Mouse (Mus musculus): ENCODE results near the gene Nmnat3. TPM values are rescaled to one million over a fixed set of nuclear protein-coding genes. Genes with fewer than 3 reads are reported as not detected.
A peak's percentile ranks its signal among the peaks of the same experiment; 100 is the strongest.

The Nmnat3 gene
- total and polyA plus RNA-seq, 3 experiments, result 8.1 to 9.3 (median 9.2) TPM

DNA sequence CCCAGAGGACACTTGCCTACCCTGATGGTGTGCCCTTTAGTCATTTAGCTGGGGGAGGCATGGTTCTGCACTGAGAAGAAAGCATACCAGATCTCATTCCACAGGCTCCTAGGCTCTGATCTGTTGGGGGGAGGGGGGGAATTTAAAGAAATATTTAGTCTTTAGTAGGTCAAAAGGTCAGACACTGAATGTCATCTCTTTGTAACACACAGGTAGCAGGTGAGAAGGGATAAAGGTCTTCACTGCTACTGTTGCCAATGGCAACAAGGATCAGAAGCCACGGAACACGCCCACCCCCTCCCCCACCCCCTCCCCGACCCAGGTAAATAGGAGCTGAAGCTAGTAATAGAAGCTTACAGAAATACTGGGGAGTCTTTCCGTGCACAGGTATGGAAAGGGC, 136.5 kb downstream of the Nmnat3 start:
- Histone ChIP-seq H3K27ac (ENCODE audit: insufficient read depth, low read depth) (no peak overlapping the region), H3K9me3 (replicated peaks; ENCODE audit: low read length) (no peaks in the 10 kb centered on the region), H3K4me3 (replicated peaks in 1 of 3; ENCODE audit: low read depth in 2 of 3, low read length in 2 of 3, poor library complexity in 1 of 3) (no peak overlapping the region), H3K4me2 (ENCODE audit: insufficient read depth, low read depth, poor library complexity, severe bottlenecking) (no peak overlapping the region), H3K79me2 (replicated peaks; ENCODE audit: control insufficient read depth, extremely low read depth, insufficient read depth, poor library complexity, severe bottlenecking) (no peaks in the 10 kb centered on the region), H3K27me3 (replicated peaks) (no peaks in the 10 kb centered on the region), H3K4me1 (ENCODE audit: control insufficient read depth in 1 of 2, insufficient read depth in 2 of 2) (peaks cover 0 to 4% of the 10 kb centered on the region in 2 experiments; a peak in 1 of 4 replicates), H3K9ac (ENCODE audit: insufficient read depth, low read depth) (no peak overlapping the region), H3K36me3 (replicated peaks in 1 of 2; ENCODE audit: control insufficient read depth in 1 of 2, insufficient read depth in 1 of 2, low read length in 1 of 2) (no peaks in the 10 kb centered on the region)
- TF ChIP-seq MEF2A (IDR thresholded peaks at IDR 0.05; ENCODE audit: borderline replicate concordance, low read depth, low read length), result no peak
- TF ChIP-seq POLR2A (IDR thresholded peaks at IDR 0.05; ENCODE audit: low read depth, low read length), result no peak
- TF ChIP-seq USF2 (conservative IDR thresholded peaks at IDR 0.05; ENCODE audit: low read depth, low read length), result no peak
- no peak for TF ChIP-seq MAX (IDR thresholded peaks at IDR 0.05; ENCODE audit: low read length)
- no peak for TF ChIP-seq JUN (IDR thresholded peaks at IDR 0.05; ENCODE audit: insufficient read depth, low read depth, low read length)
- no peak for TF ChIP-seq CHD2 (IDR thresholded peaks at IDR 0.05; ENCODE audit: low read length)
- TF ChIP-seq MYC (IDR thresholded peaks at IDR 0.05; ENCODE audit: low read depth, low read length), result no peak
- no peak for TF ChIP-seq IRF4 (IDR thresholded peaks at IDR 0.05; ENCODE audit: low read depth, low read length)
- TF ChIP-seq SMC3 (IDR thresholded peaks at IDR 0.05; ENCODE audit: low read depth, low read length), result no peak
- no peak for TF ChIP-seq ELF1 (IDR thresholded peaks at IDR 0.05; ENCODE audit: low read depth, low read length)
- TF ChIP-seq ETS1 (conservative IDR thresholded peaks at IDR 0.05; ENCODE audit: low read depth, low read length), result no peak
- TF ChIP-seq RAD21 (IDR thresholded peaks at IDR 0.05; ENCODE audit: low read depth, low read length), result no peak
- no peak for TF ChIP-seq HCFC1 (IDR thresholded peaks at IDR 0.05; ENCODE audit: low read depth, low read length)
- TF ChIP-seq ZNF384 (IDR thresholded peaks at IDR 0.05; ENCODE audit: low read depth, low read length), result no peak
- no peak for TF ChIP-seq JUND (conservative IDR thresholded peaks at IDR 0.05; ENCODE audit: low read depth, low read length)
- no peak for DNase-seq (ENCODE audit: extremely low read depth)
- in situ Hi-C loops (cut with MboI; ENCODE audit: low pct_ligation_motif_present, low pct_unique_long_range_greater_than_20kb, low sequenced_read_pairs) (no loop called here), dilution Hi-C loops (cut with MboI; ENCODE audit: extremely low pct_ligation_motif_present, extremely low pct_unique_long_range_greater_than_20kb, low sequenced_read_pairs) (no loop called here)

DNA sequence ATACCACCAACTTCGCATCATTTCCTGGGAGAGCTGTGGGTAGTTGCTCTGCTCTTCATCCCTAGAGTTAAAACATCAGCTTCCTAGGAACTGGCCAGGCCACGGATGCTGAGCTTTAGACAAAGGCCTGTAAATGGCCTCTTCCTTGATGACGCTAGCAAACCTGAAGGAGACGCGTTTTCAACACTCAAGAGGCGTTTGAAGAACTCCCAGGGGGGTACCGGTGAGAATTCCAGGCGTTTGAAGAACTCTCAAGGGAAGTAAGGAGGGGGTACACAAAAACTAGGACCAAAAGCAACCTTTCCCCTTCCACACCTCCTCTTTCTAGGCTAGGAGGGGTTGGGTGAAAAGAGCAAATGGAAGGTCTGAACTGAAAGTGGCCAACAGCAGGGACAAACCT, 137.1 kb downstream of the Nmnat3 start:
- no peak overlapping the region for H3K27ac ChIP-seq (ENCODE audit: insufficient read depth, low read depth)

More for the DNA sequence above, 137.1 kb downstream of the Nmnat3 start:
- DNase-seq (ENCODE audit: extremely low read depth), result no peak
- in situ Hi-C loops (cut with MboI; ENCODE audit: low pct_ligation_motif_present, low pct_unique_long_range_greater_than_20kb, low sequenced_read_pairs) (no loop called here), dilution Hi-C loops (cut with MboI; ENCODE audit: extremely low pct_ligation_motif_present, extremely low pct_unique_long_range_greater_than_20kb, low sequenced_read_pairs) (no loop called here)
- Histone ChIP-seq H3K4me3 (replicated peaks in 1 of 3; ENCODE audit: low read depth in 2 of 3, low read length in 2 of 3, poor library complexity in 1 of 3) (peak overlapping the region in 1 of 3 experiments; percentile 37), H3K9ac (ENCODE audit: insufficient read depth, low read depth) (no peak overlapping the region), H3K4me1 (ENCODE audit: control insufficient read depth in 1 of 2, insufficient read depth in 2 of 2) (peaks cover 0 to 5% of the 10 kb centered on the region in 2 experiments; a peak in 1 of 4 replicates), H3K4me2 (ENCODE audit: insufficient read depth, low read depth, poor library complexity, severe bottlenecking) (peak overlapping the region; percentile 23), H3K79me2 (replicated peaks; ENCODE audit: control insufficient read depth, extremely low read depth, insufficient read depth, poor library complexity, severe bottlenecking) (no peaks in the 10 kb centered on the region), H3K36me3 (replicated peaks in 1 of 2; ENCODE audit: control insufficient read depth in 1 of 2, insufficient read depth in 1 of 2, low read length in 1 of 2) (no peaks in the 10 kb centered on the region), H3K9me3 (replicated peaks; ENCODE audit: low read length) (no peaks in the 10 kb centered on the region), H3K27me3 (replicated peaks) (no peaks in the 10 kb centered on the region)
- TF ChIP-seq POLR2AphosphoS2 (IDR thresholded peaks at IDR 0.05; ENCODE audit: low read depth, low read length) (no peak), CHD1 (IDR thresholded peaks at IDR 0.05; ENCODE audit: low read depth, low read length) (no peak), ZC3H11A (IDR thresholded peaks at IDR 0.05; ENCODE audit: low read depth, low read length) (no peak), RAD21 (IDR thresholded peaks at IDR 0.05; ENCODE audit: low read depth, low read length) (no peak), SIN3A (IDR thresholded peaks at IDR 0.05; ENCODE audit: low read length) (no peak)

Data from CH12.LX (cell line).